Mouse (Mus musculus) gastrocnemius, postnatal 4 days (tissue): ENCODE measurements around the gene Zfp456. TPM values are rescaled to one million over a fixed set of nuclear protein-coding genes. Genes with fewer than 3 reads are reported as not detected.
"Not testable (repeated sequence)": the region's sequence is repeated elsewhere in the genome, so short reads cannot be mapped to it uniquely, and the experiment has no call there.

Experiments used
- DNase-seq, 2 experiments: peaks; one replicate each; pipeline ENCODE4 v3.0.0; 2021 to 2022; ENCODE audit warnings: low spot score in 2 of 2, mixed read lengths in 2 of 2
- long read RNA-seq, 2 experiments: library from polyadenylated mRNA; stranded (forward); transcript quantifications; one replicate each; pipeline ENCODE4 v2.0.0; 2021
- total RNA-seq, 2 experiments: library from RNA; stranded (reverse); gene quantifications; 2 replicates each; pipeline ENCODE4 v1.2.3; 2021

The Zfp456 gene
- total RNA-seq, result under 1 TPM; 0.47 to 0.61 TPM
- long read RNA-seq, experiment 1, result 0 reads
- long read RNA-seq, experiment 2, result 0 reads

DNA sequence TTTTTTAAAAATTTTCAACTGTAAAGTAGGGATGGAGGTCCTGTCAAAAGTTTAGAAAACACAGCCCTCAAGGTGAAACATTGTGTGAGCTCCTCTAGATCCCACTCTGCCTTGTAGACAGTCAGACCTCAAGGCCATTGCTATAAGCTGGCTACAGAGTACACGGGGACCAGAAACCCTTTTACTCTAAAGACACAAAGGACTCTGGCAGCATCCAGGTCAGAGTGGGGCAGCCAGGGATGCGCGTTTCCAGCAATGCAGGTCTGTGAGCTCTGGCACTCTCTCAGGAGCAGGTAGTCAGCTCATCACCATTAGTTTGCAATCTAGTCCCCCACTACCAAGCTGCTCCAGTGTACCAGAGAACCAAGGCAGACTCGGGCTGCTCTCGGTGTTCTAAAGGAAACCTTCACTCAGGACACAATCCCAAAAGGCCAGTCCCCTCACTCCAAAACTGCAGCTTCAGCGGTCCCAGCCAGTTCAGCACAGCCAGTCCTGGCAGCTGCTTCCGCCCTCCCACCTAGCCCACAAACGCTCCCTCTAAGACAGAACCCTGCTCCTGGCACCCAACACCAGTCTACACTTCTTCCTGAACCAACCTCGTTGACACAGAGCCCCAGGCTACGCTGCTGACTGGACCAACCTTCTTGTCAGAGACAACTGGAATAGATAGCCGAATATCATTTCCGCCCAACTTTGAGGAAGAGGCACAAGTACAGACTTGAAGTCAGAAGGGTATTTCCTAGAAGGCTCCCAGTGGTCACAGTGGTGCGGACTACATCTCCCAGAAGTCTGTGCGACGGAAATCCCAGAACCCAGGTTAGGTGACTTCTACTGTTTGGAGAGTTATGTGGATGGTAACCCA is at the start of gene Zfp456, which contains the start of gene Gm28041:
Gene Zfp456 (minus strand): TSS at position 761 of the 862 bp plus-strand sequence.
Gene Gm28041 (minus strand): TSS at position 684 of the 862 bp plus-strand sequence.
- DNase-seq, result peak in 1 of 2 experiments; percentile 48

GRCm38 (mm10) chr13:67422532-67422931 is 46.9 kb upstream of the Zfp456 start:
- DNase-seq, result not testable (repeated sequence)

DNA sequence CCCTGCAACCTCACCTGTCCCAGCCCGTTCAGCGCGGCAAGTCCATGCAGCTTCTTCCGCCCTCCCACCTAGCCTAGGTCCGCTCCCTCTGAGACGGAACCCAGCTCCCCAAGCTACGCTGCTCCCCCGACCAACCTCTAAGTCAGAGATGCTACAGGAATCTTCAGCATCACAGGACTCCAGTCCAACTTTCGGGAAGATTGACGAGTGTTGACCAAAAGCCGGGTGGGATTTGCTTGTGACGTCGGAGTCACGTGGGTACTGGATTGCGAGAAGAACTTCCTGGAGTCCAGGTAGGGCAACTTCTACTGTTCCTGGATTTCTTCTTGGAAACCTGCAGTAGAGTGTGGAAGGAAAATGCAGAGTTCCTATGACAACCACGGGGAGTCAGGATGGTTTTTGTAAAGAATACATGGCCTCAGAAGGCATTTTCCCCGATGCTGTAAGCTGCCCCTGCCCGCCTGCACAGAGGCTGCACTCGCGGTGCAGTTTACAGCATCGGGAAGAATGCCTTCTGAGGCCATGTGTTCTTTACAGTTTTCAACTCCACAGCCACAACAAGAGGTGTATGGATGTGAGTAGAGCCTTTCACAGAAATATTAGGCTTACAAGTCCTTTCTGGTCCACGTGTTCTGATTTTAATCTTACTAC is 45.7 kb upstream of the Zfp456 start, which contains the start of gene Zfp459:
Gene Zfp459 (minus strand): TSS at position 212 of the 651 bp plus-strand sequence.
- peak in 1 of 2 experiments; percentile 10 for DNase-seq

GRCm38 (mm10) chr13:67420558-67421206 is 45.1 kb upstream of the Zfp456 start:
- no peak for DNase-seq

- no peak for DNase-seq
Measured at GRCm38 (mm10) chr13:67416811-67417210, 41.2 kb upstream of the Zfp456 start.

DNA sequence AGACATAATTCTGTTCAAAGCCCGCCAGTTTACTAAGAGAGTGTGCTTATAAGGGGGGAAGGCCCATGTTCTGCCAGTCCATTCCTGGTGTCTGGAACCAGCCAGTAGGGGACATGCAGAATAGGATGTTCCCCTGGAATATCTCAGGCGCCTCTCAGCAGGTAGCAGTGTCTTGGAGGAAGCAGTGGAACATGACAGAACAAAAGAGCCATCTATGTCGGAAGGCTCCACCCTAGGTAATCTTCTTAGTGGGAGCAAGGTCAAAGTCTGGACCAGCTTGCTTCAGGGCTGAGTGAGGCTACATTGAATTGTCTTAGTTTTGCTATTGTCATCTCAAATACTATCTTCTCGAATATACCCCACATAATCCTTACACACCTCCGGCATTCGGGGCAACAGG is 40.1 kb upstream of the Zfp456 start:
- DNase-seq, result no peak

DNA sequence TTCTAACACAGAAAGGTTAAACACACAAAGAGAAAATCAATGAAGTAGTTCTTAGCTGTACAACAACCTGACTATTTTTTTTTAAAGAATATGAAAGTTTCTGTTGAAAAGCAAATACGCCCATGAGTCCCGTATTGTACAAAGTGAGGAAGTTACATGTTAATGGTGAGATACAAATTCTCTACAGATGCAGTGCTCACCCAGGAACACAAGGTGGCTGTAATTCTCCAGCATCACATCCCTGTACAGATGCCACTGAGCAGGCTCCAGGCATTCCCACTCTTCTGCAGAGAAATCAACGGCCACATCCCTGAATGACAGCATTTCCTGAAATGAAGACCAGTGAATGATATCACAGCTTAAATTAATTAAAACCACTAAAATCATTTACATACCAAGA is 38.0 kb upstream of the Zfp456 start:
- DNase-seq, result not testable (repeated sequence)

DNA sequence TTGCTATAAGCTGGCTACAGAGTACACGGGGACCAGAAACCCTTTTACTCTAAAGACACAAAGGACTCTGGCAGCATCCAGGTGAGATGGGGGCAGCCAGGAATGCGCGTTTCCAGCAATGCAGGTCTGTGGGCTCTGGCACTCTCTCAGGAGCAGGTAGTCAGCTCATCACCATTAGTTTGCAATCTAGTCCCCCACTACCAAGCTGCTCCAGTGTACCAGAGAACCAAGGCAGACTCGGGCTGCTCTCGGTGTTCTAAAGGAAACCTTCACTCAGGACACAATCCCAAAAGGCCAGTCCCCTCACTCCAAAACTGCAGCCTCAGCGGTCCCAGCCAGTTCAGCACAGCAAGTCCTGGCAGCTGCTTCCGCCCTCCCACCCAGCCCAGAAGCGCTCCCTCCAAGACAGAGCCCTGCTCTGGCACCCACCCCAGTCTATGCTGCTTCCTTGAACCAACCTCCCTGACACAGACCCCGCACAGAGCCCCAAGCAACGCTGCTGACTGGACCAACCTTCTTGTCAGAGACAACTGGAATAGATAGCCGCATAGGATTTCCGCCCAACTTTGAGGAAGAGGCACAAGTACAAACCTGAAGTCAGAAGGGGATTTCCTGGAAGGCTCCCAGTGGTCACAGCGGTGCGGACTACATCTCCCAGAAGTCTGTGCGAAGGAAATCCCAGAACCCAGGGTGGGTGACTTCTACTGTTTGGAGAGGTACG is 23.7 kb upstream of the Zfp456 start, which contains the start of gene Zfp429:
Gene Zfp429 (minus strand): TSS at position 637 of the 721 bp plus-strand sequence.
- DNase-seq, result peak; percentile 41 to 68

- DNase-seq, result not testable (repeated sequence)
Measured at GRCm38 (mm10) chr13:67376255-67376654, 645 bp upstream of the Zfp456 start.

DNA sequence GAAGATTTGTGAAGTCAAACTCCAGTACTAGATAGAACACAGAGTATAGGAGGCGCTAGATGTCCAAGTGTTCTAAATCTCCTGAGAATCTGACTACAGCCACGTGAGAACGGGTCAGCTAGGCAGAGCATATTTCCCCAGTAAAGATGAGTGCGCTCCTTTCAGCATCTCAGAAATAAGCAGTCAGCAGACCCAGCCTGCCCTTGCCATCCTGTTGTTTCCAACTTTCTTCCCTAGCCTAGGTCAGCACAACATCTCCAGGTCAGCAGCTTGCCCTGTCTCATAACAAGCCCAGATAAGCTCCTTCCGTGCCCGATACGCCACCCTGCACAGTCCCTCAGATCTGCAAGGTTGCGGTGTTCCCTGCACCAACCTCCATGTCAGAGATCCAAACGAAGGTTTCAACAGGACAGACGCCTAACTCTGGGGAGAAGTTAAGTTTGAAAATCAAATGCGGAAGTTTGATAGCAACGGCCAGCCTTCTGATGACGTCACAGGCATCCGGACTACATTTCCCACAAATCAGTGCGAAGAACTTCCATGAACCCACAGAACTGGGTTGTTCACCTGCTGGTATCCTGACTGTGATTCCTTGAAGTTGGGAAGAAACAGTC is 15.4 kb downstream of the Zfp456 start, which contains the start of the genes Gm28044 and Zfp953:
Gene Gm28044 (minus strand): TSS at position 406 of the 614 bp plus-strand sequence.
Gene Zfp953 (minus strand): TSS at position 475 of the 614 bp plus-strand sequence.
- DNase-seq, result peak; percentile 61 to 83

DNA sequence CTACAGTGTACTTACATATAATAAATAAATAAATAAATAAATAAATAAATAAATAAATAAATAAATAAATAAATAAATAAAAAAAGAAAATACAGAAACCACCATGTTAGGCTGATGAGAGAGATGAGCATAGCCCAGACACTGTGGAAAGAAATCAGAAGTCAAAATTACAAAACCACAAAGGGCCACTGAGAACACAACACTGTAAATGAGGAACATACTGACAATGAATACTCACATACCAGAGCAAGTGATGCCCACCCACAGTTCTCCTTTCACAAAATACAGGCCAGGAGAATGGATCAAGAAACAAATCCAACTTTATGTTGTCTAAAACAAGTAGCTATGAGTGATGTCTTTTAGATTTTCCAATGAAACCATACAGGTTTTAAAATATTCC is 23.8 kb downstream of the Zfp456 start:
- no peak for DNase-seq

- DNase-seq, result no peak
Measured at GRCm38 (mm10) chr13:67343422-67343821, 32.2 kb downstream of the Zfp456 start.

DNA sequence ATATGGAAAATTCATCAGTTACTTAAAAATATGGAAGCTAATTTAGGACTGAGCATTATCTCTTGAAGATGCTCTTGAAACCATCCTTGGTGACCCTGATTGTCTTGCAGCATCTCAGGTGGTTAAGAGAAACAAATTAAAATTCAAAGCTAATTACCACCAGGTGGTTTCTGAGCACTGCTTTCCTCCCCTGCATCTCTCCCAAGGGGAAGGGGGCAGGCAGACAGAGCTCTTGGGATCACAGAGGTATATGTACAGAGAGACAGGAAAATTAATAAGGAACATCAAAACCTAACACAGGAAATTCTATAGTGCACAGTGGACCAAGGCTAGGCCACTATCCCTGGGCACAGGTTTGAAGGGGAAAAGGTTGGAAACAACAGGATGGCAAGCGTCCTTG is 42.7 kb downstream of the Zfp456 start:
- DNase-seq, result no peak

GRCm38 (mm10) chr13:67332019-67332724 is 43.4 kb downstream of the Zfp456 start, which contains the start of gene Zfp595:
Gene Zfp595, minus strand, starts transcription at chr13:67332570.
- peak; percentile 45 to 70 for DNase-seq

Other genes with a start within 250 kb of the Zfp456 start
- 1 to 10 TPM; 1.8 to 2.4 TPM for gene Rsl1, start 202.6 kb downstream of the Zfp456 start, total RNA-seq
- 1 to 10 TPM in 1 of 2 experiments, under 1 TPM in 1; 0.81 to 1.1 TPM for gene Zfp455, start 181.3 kb downstream of the Zfp456 start, total RNA-seq
- 1 to 10 TPM; 2.4 to 2.9 TPM for gene Zfp458, start 97.3 kb downstream of the Zfp456 start, total RNA-seq
- gene Zfp457, start 69.3 kb downstream of the Zfp456 start, total RNA-seq, result 1 to 10 TPM; 1.1 TPM
- 1 to 10 TPM; 1.7 to 2.7 TPM for gene Zfp595, start 43.2 kb downstream of the Zfp456 start, total RNA-seq
- 1 to 10 TPM in 1 of 2 experiments, under 1 TPM in 1; 0.93 to 1.5 TPM for gene Gm28044, start 15.3 kb downstream of the Zfp456 start, total RNA-seq
- gene Zfp953, start 15.2 kb downstream of the Zfp456 start, total RNA-seq, result 1 to 10 TPM; 1.3 to 1.5 TPM
- gene Gm28041, start 77 bp downstream of the Zfp456 start, total RNA-seq, result not detected
- gene Zfp429, start 24.0 kb upstream of the Zfp456 start, total RNA-seq, result 1 to 10 TPM; 2.0 to 2.4 TPM
- under 1 TPM; 0.49 to 0.86 TPM for gene Zfp459, start 45.6 kb upstream of the Zfp456 start, total RNA-seq
- gene Zfp874a, start 75.8 kb upstream of the Zfp456 start, total RNA-seq, result 1 to 10 TPM; 4.0 to 5.5 TPM
- 1 to 10 TPM; 5.5 to 6.4 TPM for gene Zfp874b, start 108.4 kb upstream of the Zfp456 start, total RNA-seq
- 1 to 10 TPM; 4.4 to 5.8 TPM for gene Zfp58, start 124.7 kb upstream of the Zfp456 start, total RNA-seq
- gene Gm26965, start 150.3 kb upstream of the Zfp456 start, total RNA-seq, result not detected
- 1 to 10 TPM; 8.4 to 8.6 TPM for gene Zfp87, start 150.4 kb upstream of the Zfp456 start, total RNA-seq
- 1 to 10 TPM; 5.5 to 5.6 TPM for gene Zfp748, start 178.0 kb upstream of the Zfp456 start, total RNA-seq
- gene Zfp729b, start 233.9 kb upstream of the Zfp456 start, total RNA-seq, result 1 to 10 TPM; 4.4 to 4.5 TPM